Mouse (Mus musculus) forebrain, embryonic 14.5 days (tissue): ENCODE data around the gene Ggps1. TPM values are rescaled to one million over a fixed set of nuclear protein-coding genes. Genes with fewer than 3 reads are reported as not detected.

ENCODE experiments used
- ATAC-seq: fragments of 200-750 bp; cut with Nextera tagmentation; 2 replicates; pipeline ENCODE4 v1.8.0; 2017; ENCODE audit warnings: mild to moderate bottlenecking, moderate library complexity
- DNase-seq: peaks from one replicate; pipeline ENCODE4 v3.0.0-alpha.2; 2015; ENCODE audit warnings: low spot score
- H3K27ac ChIP-seq: fragments of 300-500 bp; sonication (generic); 2 replicates; pipeline ENCODE4 v1.5.1; 2014; ENCODE audit warnings: low read depth, mild to moderate bottlenecking, control low read depth, low read length, moderate library complexity
- H3K27me3 ChIP-seq: fragments of 300-500 bp; sonication (generic); replicated peaks from 2 replicates; pipeline ENCODE4 v1.6.1; 2014; ENCODE audit warnings: low read length, control low read depth, mixed read lengths; ENCODE audit not compliant: control insufficient read depth, insufficient read depth
- H3K36me3 ChIP-seq: fragments of 300-500 bp; sonication (generic); 2 replicates; pipeline ENCODE4 v1.6.1; 2014; ENCODE audit warnings: low read length, control low read depth; ENCODE audit not compliant: control insufficient read depth, insufficient read depth
- H3K4me1 ChIP-seq: fragments of 300-500 bp; sonication (generic); 2 replicates; pipeline ENCODE4 v1.6.1; 2014; ENCODE audit warnings: antibody characterized with exemption, low read length, control low read depth; ENCODE audit not compliant: control insufficient read depth, insufficient read depth
- H3K4me2 ChIP-seq: fragments of 300-500 bp; sonication (generic); 2 replicates; pipeline ENCODE4 v1.6.1; 2014; ENCODE audit warnings: mild to moderate bottlenecking, control low read depth, low read length
- H3K4me3 ChIP-seq: fragments of 300-500 bp; sonication (generic); 2 replicates; pipeline ENCODE4 v1.5.1; 2014; ENCODE audit warnings: low read depth, low read length, control low read depth
- H3K9ac ChIP-seq: fragments of 300-500 bp; sonication (generic); 2 replicates; pipeline ENCODE4 v1.6.1; 2014; ENCODE audit warnings: mild to moderate bottlenecking, low read length, control low read depth, moderate library complexity
- H3K9me3 ChIP-seq: fragments of 300-500 bp; sonication (generic); replicated peaks from 2 replicates; pipeline ENCODE4 v1.6.1; 2016; ENCODE audit warnings: low read length, control low read depth, mixed read lengths; ENCODE audit not compliant: control insufficient read depth
- WGBS: fragments of 180-500 bp; shearing (Covaris S2); extraction: QIAGEN DNeasy Blood & Tissue Kit; methylation state at CpG from one replicate; pipeline ENCODE4 v1.1.7; 2014; 5-methylcytosine and 5-hydroxymethylcytosine counted together
- polyA plus RNA-seq: library from polyadenylated mRNA; unstranded; fragments of >200 nt; fragmentation: Nextera tagmentation; extraction: Ambion mirVana; gene quantifications from 2 replicates; pipeline ENCODE4 v1.2.1, GENCODE M21; 2014

Gene Ggps1
- polyA plus RNA-seq, 1 experiment from 2014 or later, result 81.5 TPM

GRCm38 (mm10) chr13:14011454-14011995 lies 51.8 kb downstream of the Ggps1 start:
- Histone ChIP-seq H3K4me2 (no peak overlapping the region), H3K27me3 (no peaks in the 10 kb centered on the region), H3K4me1 (no peaks in the 10 kb centered on the region), H3K27ac (no peak overlapping the region), H3K4me3 (no peak overlapping the region), H3K36me3 (peaks cover 64% of the 10 kb centered on the region), H3K9me3 (no peaks in the 10 kb centered on the region), H3K9ac (no peak overlapping the region)
- 94% methylated on average over 4 of the region's 4 CpGs for WGBS
- DNase-seq (no peak), ATAC-seq (no peak)

- no peak overlapping the region for H3K9ac ChIP-seq
- DNase-seq, result no peak
- peaks cover 76% of the 10 kb centered on the region for H3K36me3 ChIP-seq
- H3K4me1 ChIP-seq, result no peaks in the 10 kb centered on the region
- H3K27me3 ChIP-seq, result no peaks in the 10 kb centered on the region
- H3K4me3 ChIP-seq, result no peak overlapping the region
- H3K9me3 ChIP-seq, result no peaks in the 10 kb centered on the region
- 85% methylated on average over 2 of the region's 2 CpGs for WGBS
- ATAC-seq, result no peak
- no peak overlapping the region for H3K4me2 ChIP-seq
- H3K27ac ChIP-seq, result no peak overlapping the region
Observed at GRCm38 (mm10) chr13:14006056-14006455, 57.2 kb downstream of the Ggps1 start.

- WGBS, result 91% methylated on average over 5 of the region's 5 CpGs
- no peak for DNase-seq
- ATAC-seq, result no peak
Observed at GRCm38 (mm10) chr13:14004999-14005398, 58.3 kb downstream of the Ggps1 start.

GRCm38 (mm10) chr13:14004086-14004485 lies 59.2 kb downstream of the Ggps1 start:
- DNase-seq, result peak; percentile 23
- H3K4me1 ChIP-seq, result no peaks in the 10 kb centered on the region

More at GRCm38 (mm10) chr13:14004999-14005398, 58.3 kb downstream of the Ggps1 start:
- Histone ChIP-seq H3K27me3 (no peaks in the 10 kb centered on the region), H3K27ac (no peak overlapping the region), H3K4me2 (no peak overlapping the region), H3K4me1 (no peaks in the 10 kb centered on the region), H3K9ac (no peak overlapping the region), H3K4me3 (no peak overlapping the region), H3K36me3 (peaks cover 80% of the 10 kb centered on the region), H3K9me3 (no peaks in the 10 kb centered on the region)

GRCm38 (mm10) chr13:14002706-14003105 lies 60.6 kb downstream of the Ggps1 start:
- no peak overlapping the region for H3K4me3 ChIP-seq
- no peaks in the 10 kb centered on the region for H3K4me1 ChIP-seq
- no peak overlapping the region for H3K9ac ChIP-seq
- no peaks in the 10 kb centered on the region for H3K9me3 ChIP-seq
- ATAC-seq (no peak), DNase-seq (peak; percentile 42)
- peaks cover 87% of the 10 kb centered on the region for H3K36me3 ChIP-seq
- no peak overlapping the region for H3K4me2 ChIP-seq
- H3K27ac ChIP-seq, result no peak overlapping the region
- no peaks in the 10 kb centered on the region for H3K27me3 ChIP-seq
- 76% methylated on average over 2 of the region's 2 CpGs for WGBS

More at GRCm38 (mm10) chr13:14004086-14004485, 59.2 kb downstream of the Ggps1 start:
- ATAC-seq, result no peak
- no peaks in the 10 kb centered on the region for H3K27me3 ChIP-seq
- H3K9me3 ChIP-seq, result no peaks in the 10 kb centered on the region
- no peak overlapping the region for H3K4me3 ChIP-seq
- WGBS, result 84% methylated on average over 4 of the region's 4 CpGs
- H3K9ac ChIP-seq, result no peak overlapping the region
- H3K27ac ChIP-seq, result no peak overlapping the region
- H3K36me3 ChIP-seq, result peaks cover 83% of the 10 kb centered on the region
- no peak overlapping the region for H3K4me2 ChIP-seq

Other genes starting within 250 kb of the Ggps1 start
- 16.4 and 20.2 TPM in 2 replicates for gene B3galnt2, start 109.0 kb downstream of the Ggps1 start, polyA plus RNA-seq
- 97.3 and 107 TPM in 2 replicates for gene Tbce, start 23.9 kb downstream of the Ggps1 start, polyA plus RNA-seq
- 57.3 and 75.4 TPM in 2 replicates for gene Arid4b, start 256 bp downstream of the Ggps1 start, polyA plus RNA-seq